Mouse (Mus musculus): ENCODE results near the gene Dhrs13. TPM values are rescaled to one million over a fixed set of nuclear protein-coding genes. Genes with fewer than 3 reads are reported as not detected.

Gene Dhrs13
- polyA plus RNA-seq, 1 experiment, result 3.1 TPM

DNA sequence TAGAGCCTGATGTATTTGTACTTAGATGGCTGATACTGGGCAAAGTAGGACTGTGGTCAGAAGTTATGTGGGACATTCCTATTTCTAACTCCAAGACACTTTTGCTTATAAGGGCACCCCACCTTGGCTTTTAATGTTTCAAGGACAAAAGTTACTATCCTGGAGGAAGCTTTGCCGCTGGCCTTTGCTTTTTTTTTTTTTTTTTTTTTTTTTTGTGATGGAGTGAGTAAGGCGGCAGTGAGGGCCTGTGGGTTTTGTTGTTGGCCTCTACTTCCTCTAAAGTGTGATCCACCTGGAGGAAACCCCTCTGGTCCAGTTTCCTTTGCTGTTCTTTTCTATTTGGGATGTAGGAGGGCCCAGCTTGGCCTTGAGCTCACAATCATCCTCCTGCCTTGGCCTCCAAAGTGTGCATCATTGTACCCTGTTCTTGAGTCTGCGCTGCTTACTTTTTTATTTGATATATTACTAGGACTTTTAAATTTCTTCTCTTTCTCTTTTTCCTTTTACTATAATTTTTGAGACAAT, 46.5 kb upstream of the Dhrs13 start:
- H3K27me3 ChIP-seq (ENCODE audit: control insufficient read depth, insufficient read depth, low read length), result no peaks in the 10 kb centered on the region
- peaks cover 9% of the 10 kb centered on the region for H3K36me3 ChIP-seq (ENCODE audit: control insufficient read depth, insufficient read depth, low read length)
- DNase-seq (ENCODE audit: low read depth in 1 of 2, low spot score in 2 of 2), result no peak
- H3K4me3 ChIP-seq (ENCODE audit: extremely low read depth, insufficient read depth, insufficient read length), result no peak overlapping the region
- H3K27ac ChIP-seq (ENCODE audit: insufficient read depth, low read length), result no peak overlapping the region
- TF ChIP-seq POLR2A (IDR thresholded peaks at IDR 0.05; ENCODE audit: low read depth, low read length) (no peak), CTCF (IDR thresholded peaks at IDR 0.05; ENCODE audit: extremely low read depth, insufficient read depth, insufficient read length, insufficient replicate concordance) (no peak)
- H3K4me1 ChIP-seq (ENCODE audit: control insufficient read depth, insufficient read depth, insufficient read length), result peaks cover 3% of the 10 kb centered on the region; the same call in 1 of the 2 replicates
- 59% methylated on average over 3 of the region's 3 CpGs for WGBS

DNA sequence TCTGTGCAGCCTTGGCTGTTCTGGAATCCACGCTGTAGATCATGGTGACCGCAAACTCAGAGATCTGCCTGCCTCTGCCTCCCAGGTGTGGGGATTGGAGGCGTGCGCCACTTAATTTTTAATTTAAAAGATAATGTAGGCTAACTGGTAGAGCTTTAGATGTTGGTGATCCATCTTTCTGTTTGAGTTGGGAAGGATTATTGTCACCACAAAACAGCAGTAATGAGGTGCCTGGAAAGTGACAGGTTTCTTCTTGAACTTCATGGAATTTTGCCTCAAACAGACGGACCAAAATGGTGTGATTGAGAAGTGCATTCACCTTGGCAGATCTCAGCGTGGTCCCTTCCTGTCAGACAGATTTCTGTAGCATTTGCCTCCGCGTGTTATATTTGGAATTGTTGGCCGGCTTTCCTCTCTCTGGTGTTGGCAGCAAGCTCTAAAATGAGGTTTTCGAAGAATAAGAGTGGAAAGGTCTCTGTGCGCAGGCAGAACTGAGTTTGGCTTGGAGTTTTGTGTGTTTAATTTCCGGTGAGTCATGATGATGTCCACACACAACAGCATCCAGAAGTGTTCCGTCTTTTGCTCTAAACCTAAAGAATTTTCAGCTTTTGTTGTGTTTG, 42.9 kb upstream of the Dhrs13 start:
- 94% methylated on average over 13 of the region's 13 CpGs for WGBS
- no peak for TF ChIP-seq CTCF (IDR thresholded peaks at IDR 0.05; ENCODE audit: extremely low read depth, insufficient read depth, insufficient read length, insufficient replicate concordance)
- TF ChIP-seq POLR2A (IDR thresholded peaks at IDR 0.05; ENCODE audit: low read depth, low read length), result no peak
- no peak for DNase-seq (ENCODE audit: low read depth in 1 of 2, low spot score in 2 of 2)
- H3K27ac ChIP-seq (ENCODE audit: insufficient read depth, low read length), result no peak overlapping the region
- H3K4me1 ChIP-seq (ENCODE audit: control insufficient read depth, insufficient read depth, insufficient read length), result peaks cover 2% of the 10 kb centered on the region; the same call in 1 of the 2 replicates
- H3K36me3 ChIP-seq (ENCODE audit: control insufficient read depth, insufficient read depth, low read length), result peaks cover 9% of the 10 kb centered on the region
- H3K4me3 ChIP-seq (ENCODE audit: extremely low read depth, insufficient read depth, insufficient read length), result no peak overlapping the region
- no peaks in the 10 kb centered on the region for H3K27me3 ChIP-seq (ENCODE audit: control insufficient read depth, insufficient read depth, low read length)

DNA sequence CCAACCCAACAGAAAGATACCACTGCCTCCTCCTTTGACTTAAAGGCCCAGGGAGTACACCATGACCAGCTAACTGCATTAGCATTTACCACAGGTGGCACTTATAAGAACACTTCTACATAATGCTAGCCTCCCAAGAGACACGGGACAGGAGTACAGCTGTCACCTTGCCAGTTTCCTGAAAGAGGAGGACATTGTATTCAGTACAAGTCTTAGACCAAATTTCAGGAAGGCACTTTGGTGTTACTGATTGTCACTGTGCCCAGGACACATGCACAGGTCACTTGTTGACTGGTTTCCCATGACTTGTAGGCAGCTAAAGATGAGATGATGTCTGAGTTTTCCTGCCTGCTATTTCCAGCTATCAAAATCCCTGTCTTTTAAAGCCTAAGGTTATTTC, 36.5 kb upstream of the Dhrs13 start:
- no peak for DNase-seq (ENCODE audit: low read depth in 1 of 2, low spot score in 2 of 2)
- no peak for TF ChIP-seq CTCF (IDR thresholded peaks at IDR 0.05; ENCODE audit: extremely low read depth, insufficient read depth, insufficient read length, insufficient replicate concordance)
- no peaks in the 10 kb centered on the region for H3K4me1 ChIP-seq (ENCODE audit: control insufficient read depth, insufficient read depth, insufficient read length)
- H3K4me3 ChIP-seq (ENCODE audit: extremely low read depth, insufficient read depth, insufficient read length), result no peak overlapping the region
- no peak overlapping the region for H3K27ac ChIP-seq (ENCODE audit: insufficient read depth, low read length)
- H3K27me3 ChIP-seq (ENCODE audit: control insufficient read depth, insufficient read depth, low read length), result no peaks in the 10 kb centered on the region
- WGBS, result 49% methylated on average over 1 of the region's 1 CpGs
- peaks cover 2% of the 10 kb centered on the region; the same call in 1 of the 2 replicates for H3K36me3 ChIP-seq (ENCODE audit: control insufficient read depth, insufficient read depth, low read length)

DNA sequence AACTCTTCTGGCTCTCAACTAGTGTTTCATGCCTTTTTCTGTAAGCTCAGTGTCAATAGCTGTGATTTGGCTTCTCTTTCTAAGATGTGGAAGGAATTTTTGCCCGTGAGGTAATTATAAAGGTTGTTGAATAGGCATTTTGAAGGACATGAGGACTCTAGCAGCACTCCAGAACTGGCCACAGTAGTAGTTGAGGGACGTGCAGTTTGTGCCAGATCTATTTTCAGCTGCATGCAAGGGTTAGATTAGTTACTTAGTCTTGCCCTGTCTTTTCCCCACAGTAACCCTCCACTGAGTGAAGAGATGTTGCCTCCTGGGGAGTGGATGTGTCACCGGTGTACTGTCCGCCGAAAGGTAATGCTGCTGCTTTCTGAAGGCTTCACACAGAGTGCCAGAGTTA, 25.6 kb upstream of the Dhrs13 start:
- Histone ChIP-seq H3K36me3 (ENCODE audit: control insufficient read depth, insufficient read depth, low read length) (peaks cover 30% of the 10 kb centered on the region), H3K4me1 (ENCODE audit: control insufficient read depth, insufficient read depth, insufficient read length) (no peaks in the 10 kb centered on the region), H3K27me3 (ENCODE audit: control insufficient read depth, insufficient read depth, low read length) (no peaks in the 10 kb centered on the region), H3K4me3 (ENCODE audit: extremely low read depth, insufficient read depth, insufficient read length) (no peak overlapping the region), H3K27ac (ENCODE audit: insufficient read depth, low read length) (no peak overlapping the region)
- DNase-seq (ENCODE audit: low read depth in 1 of 2, low spot score in 2 of 2), result no peak
- TF ChIP-seq POLR2A (IDR thresholded peaks at IDR 0.05; ENCODE audit: low read depth, low read length) (no peak), CTCF (IDR thresholded peaks at IDR 0.05; ENCODE audit: extremely low read depth, insufficient read depth, insufficient read length, insufficient replicate concordance) (no peak)
- WGBS, result 88% methylated on average over 5 of the region's 5 CpGs

DNA sequence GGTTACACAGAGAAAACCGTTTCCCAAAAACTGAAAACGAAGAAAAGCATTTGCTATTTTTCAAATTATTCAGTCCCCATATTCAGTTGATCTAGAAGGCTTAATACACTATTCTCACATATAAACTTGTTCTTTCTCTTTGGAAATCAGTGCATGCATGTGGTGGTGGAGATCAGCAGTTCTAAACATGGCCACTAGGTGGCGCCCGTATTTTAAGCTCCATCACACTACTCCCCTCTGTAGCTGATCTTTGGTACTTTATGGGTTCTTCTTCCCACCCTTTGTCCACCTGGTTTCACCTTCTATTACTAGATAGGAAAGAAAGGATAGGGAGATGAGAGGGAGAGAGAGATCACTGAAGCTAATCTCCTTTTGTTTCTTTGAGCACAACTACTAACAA, 12.4 kb upstream of the Dhrs13 start:
- peak; percentile 35 to 57 for DNase-seq (ENCODE audit: low read depth in 1 of 2, low spot score in 2 of 2)
- H3K4me1 ChIP-seq (ENCODE audit: control insufficient read depth, insufficient read depth, insufficient read length), result no peaks in the 10 kb centered on the region
- no peak overlapping the region for H3K4me3 ChIP-seq (ENCODE audit: extremely low read depth, insufficient read depth, insufficient read length)
- WGBS, result 27% methylated on average over 4 of the region's 4 CpGs
- peaks cover 50% of the 10 kb centered on the region for H3K36me3 ChIP-seq (ENCODE audit: control insufficient read depth, insufficient read depth, low read length)
- no peaks in the 10 kb centered on the region for H3K27me3 ChIP-seq (ENCODE audit: control insufficient read depth, insufficient read depth, low read length)
- peak; percentile 47; the same call in 1 of the 2 replicates for TF ChIP-seq CTCF (IDR thresholded peaks at IDR 0.05; ENCODE audit: extremely low read depth, insufficient read depth, insufficient read length, insufficient replicate concordance)
- no peak for TF ChIP-seq POLR2A (IDR thresholded peaks at IDR 0.05; ENCODE audit: low read depth, low read length)
- H3K27ac ChIP-seq (ENCODE audit: insufficient read depth, low read length), result no peak overlapping the region

DNA sequence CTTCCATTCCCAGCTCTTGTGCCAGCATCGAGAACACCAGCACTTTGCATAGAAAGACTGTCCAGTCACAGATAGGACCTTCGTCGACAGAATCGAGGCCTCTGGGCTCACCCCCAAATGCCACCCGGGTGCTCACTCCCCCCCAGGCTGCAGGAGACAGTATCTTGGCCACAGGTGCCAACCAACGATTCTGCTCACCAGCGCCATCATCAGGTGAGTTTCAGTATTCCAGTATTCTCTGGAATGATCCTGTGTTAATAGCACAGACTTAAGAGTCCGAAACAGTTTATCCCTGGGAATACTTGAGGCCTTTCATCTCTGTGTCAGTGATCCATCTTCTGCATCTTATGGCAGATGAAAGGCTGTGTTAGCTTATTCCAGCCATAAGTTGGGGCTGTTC, 8.5 kb upstream of the Dhrs13 start:
- Histone ChIP-seq H3K27me3 (ENCODE audit: control insufficient read depth, insufficient read depth, low read length) (no peaks in the 10 kb centered on the region), H3K27ac (ENCODE audit: insufficient read depth, low read length) (no peak overlapping the region), H3K4me1 (ENCODE audit: control insufficient read depth, insufficient read depth, insufficient read length) (no peaks in the 10 kb centered on the region), H3K4me3 (ENCODE audit: extremely low read depth, insufficient read depth, insufficient read length) (no peak overlapping the region), H3K36me3 (ENCODE audit: control insufficient read depth, insufficient read depth, low read length) (peaks cover 46% of the 10 kb centered on the region)
- DNase-seq (ENCODE audit: low read depth in 1 of 2, low spot score in 2 of 2), result no peak
- TF ChIP-seq CTCF (IDR thresholded peaks at IDR 0.05; ENCODE audit: extremely low read depth, insufficient read depth, insufficient read length, insufficient replicate concordance) (no peak), POLR2A (IDR thresholded peaks at IDR 0.05; ENCODE audit: low read depth, low read length) (no peak)
- WGBS, result 79% methylated on average over 8 of the region's 8 CpGs

DNA sequence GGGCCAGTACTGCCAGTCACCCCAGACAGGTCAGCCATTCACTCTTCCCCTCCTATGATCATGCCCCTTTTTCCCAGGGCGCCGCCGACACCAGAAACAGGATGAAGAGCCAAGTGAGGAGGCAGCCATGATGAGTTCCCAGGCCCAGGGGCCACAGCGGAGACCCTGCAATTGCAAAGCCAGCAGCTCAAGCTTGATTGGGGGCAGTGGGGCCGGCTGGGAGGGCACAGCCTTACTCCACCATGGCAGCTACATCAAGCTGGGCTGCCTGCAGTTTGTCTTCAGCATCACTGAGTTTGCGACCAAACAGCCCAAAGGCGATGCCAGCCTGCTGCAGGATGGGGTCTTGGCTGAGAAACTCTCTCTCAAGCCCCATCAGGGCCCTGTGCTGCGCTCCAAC, 2.8 kb upstream of the Dhrs13 start:
- no peaks in the 10 kb centered on the region for H3K27me3 ChIP-seq (ENCODE audit: control insufficient read depth, insufficient read depth, low read length)
- TF ChIP-seq CTCF (IDR thresholded peaks at IDR 0.05; ENCODE audit: extremely low read depth, insufficient read depth, insufficient read length, insufficient replicate concordance), result no peak
- TF ChIP-seq POLR2A (IDR thresholded peaks at IDR 0.05; ENCODE audit: low read depth, low read length), result no peak
- H3K4me3 ChIP-seq (ENCODE audit: extremely low read depth, insufficient read depth, insufficient read length), result no peak overlapping the region
- no peak overlapping the region for H3K27ac ChIP-seq (ENCODE audit: insufficient read depth, low read length)
- peaks cover 5% of the 10 kb centered on the region for H3K4me1 ChIP-seq (ENCODE audit: control insufficient read depth, insufficient read depth, insufficient read length)
- no peak for DNase-seq (ENCODE audit: low read depth in 1 of 2, low spot score in 2 of 2)
- peaks cover 29% of the 10 kb centered on the region for H3K36me3 ChIP-seq (ENCODE audit: control insufficient read depth, insufficient read depth, low read length)
- 96% methylated on average over 8 of the region's 8 CpGs for WGBS
